Mouse (Mus musculus) T-cell, adult 2 months (primary cell): ENCODE measurements around the gene Colca2.

Source experiments
- DNase-seq: peaks from one replicate; pipeline ENCODE4 v3.0.0; 2022; ENCODE audit warnings: low spot score

Colca2 gene

DNA sequence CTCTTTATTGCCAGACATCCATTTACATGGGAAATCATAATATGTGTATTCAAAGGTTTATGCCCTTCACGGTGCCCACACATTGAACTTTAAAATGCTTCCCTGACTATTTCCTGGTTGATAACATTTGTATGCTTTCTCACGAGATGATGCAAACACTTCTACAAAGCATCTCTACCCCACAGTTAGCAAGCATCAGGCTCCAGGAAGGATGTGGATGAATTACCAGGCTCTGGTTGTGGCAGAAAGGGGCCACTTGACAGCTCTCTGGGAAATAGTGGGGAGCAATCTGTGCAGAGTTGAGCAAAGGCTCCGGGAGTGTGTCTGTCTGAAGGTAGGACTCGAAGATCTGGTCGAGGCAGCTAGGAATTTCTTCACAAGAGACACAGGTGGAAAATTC is 6.3 kb downstream of the Colca2 start:
- no peak for DNase-seq

DNA sequence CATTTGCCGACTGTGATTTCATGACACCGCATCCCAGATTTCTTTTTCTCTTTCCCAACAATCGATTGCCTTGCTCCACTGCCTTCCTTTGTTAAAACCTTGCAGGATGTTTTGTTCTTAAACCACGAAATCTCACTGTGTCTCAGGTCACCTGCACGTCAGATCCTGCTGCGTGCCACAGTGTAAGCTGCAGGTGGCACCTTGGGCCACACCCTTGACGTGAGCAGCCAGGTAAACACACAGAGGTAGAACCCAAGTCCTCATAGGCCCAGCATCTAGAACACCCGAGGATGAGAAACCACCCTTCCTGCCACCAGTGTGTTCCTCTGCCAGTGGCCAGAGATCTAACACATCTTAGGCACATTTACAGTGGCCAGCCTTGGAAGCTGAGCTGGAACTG is 7.3 kb downstream of the Colca2 start:
- DNase-seq, result no peak

DNA sequence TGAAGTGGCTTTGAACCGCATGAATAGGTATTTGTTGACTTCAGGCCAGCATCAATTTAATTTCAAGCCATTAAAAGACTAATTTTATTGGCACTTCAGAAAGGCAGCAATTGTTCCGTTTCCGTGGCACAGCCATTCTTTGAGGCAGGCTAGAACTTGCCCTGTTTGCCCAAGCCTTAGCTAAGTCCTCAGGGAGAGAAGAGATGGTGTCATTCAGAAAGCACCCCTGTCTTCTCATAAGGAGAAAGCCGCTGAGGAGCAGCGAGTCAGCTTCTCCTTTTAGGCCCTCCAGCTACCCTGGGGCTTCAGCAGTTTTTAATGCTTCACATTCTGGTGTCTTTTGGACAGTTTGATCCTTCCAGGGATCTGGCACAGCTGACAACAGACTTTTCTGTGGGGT is 9.5 kb downstream of the Colca2 start:
- DNase-seq, result no peak

DNA sequence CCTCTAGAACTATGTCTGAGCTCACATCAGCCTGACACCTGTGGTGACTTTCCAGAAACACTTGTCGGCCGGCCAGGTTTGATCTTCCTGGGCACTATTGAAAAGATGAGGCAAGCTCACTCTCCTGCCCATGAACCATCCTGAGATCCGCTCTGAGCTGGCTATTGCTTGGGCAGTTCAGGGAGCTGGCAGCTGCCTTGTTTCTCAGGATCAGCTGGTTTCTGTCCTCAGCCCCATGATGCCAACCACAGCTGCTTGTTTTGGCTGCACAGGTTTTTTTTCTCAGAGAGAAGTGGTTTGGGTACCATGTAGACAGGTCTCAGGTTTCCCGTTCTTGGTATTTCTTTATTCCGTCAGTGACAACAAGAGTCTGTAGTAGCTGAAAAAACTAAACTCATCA is 19.9 kb downstream of the Colca2 start:
- DNase-seq, result no peak

DNA sequence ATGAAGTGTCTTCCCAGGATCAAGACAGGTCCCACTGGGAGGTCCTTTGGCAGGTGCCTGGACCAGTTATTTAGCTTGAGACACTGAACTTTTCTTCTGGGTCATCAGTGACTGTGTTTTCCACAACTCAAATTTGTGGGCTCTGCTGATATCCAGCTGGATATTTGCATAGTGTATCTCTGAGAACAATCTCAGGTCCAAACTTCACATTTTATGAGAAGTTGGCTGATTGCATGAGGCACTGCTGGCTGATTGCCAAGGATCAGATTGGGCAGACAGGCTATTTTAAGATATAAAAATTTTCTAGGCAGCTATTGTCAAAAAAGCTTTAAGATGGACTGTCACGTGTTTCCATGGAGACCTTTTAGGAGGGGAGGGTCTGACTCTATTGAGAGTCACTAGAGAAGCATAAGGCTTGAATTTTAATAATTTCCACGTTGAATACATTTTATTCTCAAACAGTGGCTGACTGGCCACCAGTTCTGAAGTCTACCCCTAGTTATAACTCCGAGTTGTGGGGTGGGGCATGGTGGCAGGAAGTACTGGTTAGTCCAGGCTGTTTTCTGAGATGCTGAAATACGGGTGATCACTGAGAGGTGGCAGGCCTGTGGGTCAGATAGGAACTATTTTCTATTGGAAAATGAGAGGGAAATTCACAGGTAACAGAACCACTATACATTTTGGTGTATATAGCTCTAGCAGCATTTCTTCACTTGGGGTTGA is 21.4 kb downstream of the Colca2 start:
- no peak for DNase-seq

DNA sequence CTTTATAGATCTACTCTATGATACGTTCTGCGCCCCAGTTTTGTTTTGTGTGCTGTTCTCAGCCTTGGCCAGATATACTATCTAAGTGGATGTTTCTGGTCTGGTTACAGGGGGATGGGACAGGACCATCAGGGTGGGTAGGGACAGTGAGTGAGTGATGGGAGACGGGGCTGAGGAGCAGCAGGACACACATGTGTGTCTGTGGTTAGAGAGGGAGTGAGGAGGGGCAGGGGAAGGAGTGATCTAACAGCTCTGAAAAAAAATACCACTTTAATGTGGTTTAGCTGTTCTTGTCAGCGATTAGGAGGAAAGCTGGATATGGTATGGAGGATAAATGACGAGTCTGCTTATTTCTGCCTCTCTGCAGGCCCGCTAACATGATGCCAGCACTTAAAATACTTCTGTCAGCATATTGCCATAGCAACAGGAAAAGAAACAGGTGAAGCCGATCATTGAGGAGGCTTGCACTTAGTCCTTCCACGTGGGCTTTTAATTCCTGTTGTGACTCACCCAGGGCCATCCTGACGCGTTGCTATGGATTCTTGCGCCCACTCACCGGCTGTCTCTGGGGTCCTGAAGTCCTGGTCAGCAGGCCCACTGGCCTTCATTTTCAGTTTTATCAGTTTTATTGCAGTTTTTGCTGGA is 39.5 kb downstream of the Colca2 start:
- DNase-seq, result peak; percentile 16

DNA sequence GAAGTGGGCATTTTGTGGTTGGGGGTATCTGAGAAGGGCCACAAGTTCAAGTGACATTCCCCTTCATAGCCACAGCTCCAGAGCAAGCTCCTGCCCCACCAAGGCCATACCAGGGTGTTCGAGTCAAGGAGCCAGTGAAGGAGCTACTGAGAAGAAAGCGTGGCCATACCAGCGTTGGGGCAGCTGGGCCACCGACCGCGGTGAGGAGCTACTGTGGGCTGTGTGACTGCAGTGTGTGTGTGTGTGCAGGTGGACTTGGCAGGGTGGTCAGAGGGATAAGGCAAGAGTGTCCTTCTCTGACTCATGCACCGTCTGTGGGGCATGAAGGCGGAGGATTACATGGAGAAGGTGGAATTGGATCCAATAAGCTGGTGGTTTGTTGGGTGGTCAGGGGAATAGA is 46.2 kb downstream of the Colca2 start:
- no peak for DNase-seq

DNA sequence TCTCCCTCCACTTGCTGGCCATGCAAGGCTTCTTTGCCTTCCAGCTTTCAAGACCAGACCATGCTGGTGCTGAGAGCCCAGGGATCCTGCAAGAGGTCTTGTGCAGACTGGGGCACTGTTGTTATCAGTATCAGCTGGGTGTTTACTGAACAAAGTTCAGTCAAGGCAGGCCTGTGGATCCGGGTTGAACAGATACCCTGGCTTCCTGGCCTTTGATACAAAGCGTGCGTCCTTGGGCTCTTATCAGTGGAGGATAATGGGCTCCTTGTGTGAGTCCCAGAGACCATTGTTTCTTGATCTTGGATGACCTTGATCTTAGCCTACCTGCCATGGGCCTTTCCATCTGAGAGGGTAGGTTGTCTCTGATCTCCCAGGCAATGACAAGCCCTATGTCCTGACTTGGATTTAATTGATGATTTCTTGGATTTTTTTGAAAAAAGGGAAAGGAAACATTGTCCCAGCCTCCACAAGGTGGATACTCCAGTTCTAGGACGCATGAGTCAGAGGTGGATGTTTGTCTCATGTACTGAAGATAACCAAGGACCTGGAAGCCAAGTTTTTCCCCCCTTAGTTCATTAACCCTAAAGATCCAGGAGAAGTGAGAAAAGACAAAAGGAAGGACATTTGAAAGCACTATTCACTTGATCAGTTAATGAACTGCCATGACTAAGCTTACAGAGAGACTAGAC is 47.5 kb downstream of the Colca2 start:
- no peak for DNase-seq

DNA sequence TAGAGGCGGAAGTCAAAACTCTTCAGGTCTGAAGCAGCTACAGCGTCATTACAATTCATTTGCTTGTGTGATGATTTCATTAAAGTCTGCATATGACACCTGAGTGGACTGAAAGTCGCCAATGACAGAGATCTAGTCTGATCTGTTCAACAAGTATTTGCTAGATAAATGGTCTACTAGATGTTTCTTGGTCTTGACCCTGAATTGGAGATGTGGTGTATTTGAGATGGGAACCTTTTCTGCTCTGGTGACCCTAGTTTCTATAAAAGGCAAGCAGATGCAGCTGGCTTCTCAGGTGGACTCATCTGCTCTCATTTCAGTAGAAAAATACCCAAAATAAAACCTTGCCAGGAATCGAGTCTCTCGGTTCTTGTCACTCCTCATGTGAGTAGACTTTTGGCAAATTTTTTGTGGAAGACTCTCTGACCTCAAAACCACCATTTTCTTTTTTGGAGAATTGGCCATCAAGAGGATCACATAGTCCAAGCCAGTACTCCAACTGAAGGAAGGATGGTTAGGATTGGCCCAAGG is 52.7 kb downstream of the Colca2 start:
- no peak for DNase-seq
